Mouse (Mus musculus): ENCODE measurements at regions not wholly inside any gene's neighbourhood (a gene's known extent, or its start where the extent isn't known, plus 50 kb on each side); places are given as distances from the start of the nearest gene placed in this dataset.

- DNase-seq (ENCODE audit: low spot score) = no peak
Measured at GRCm38 (mm10) chr16:27783978-27784377, 395.3 kb downstream of the Ccdc50 start.

- DNase-seq (ENCODE audit: low spot score) = no peak
Measured at GRCm38 (mm10) chr16:27793406-27793805, 404.7 kb downstream of the Ccdc50 start.

GRCm38 (mm10) chr16:27794907-27795306 lies 406.2 kb downstream of the Ccdc50 start:
- DNase-seq (ENCODE audit: low spot score) = no peak

- DNase-seq (ENCODE audit: low spot score) = no peak
Measured at GRCm38 (mm10) chr16:27796153-27796822, 407.6 kb downstream of the Ccdc50 start.

GRCm38 (mm10) chr16:27814476-27814875 lies 425.8 kb downstream of the Ccdc50 start:
- peak; percentile 34 for DNase-seq (ENCODE audit: low spot score)
